Mouse (Mus musculus) embryo, embryonic 10.5 days (tissue): Measurements from ENCODE around the gene Rtf2.
A peak's percentile ranks its signal among the peaks of the same experiment; 100 is the strongest.

ENCODE experiments used
- DNase-seq: peaks from one replicate; pipeline ENCODE4 v3.0.0-alpha.2; 2015; ENCODE audit warnings: low spot score

The Rtf2 gene

DNA sequence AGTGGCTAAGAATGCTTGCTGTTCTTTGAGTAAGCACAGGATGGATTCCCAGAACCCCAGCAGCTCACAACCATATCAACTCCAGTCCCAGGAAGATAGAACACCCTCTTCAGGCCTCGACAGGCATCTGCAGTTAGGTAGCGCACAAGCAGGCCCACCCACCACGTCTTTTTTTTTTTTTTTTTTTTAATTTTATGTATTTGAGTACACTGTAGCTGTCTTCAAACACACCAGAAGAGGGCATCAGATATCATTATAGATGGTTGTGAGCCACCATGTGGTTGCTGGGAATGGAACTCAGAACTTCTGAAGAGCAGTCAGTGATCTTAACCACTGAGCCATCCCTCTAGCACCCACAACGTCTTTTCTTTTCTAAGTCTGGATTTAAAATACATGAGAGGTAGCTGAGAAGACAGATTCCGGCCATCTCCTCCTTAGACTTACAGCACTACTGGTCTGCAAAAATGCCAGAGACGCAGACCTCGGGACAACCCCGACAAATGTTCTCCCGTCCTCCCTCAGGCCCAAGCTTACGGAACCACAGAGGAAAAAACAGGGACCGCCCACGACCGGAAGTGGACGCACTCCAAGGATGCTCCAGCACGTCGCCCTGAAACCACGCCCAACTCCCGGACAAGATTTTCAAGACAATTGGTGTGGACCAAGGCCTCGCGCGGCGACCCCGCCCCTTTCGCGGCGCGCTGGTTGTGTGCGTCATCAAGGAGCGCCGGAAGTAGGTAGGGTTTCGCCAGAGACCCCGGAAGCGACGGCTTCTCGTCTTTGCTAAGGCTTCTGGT, at the start of gene Rtf2:
TSS of gene Rtf2 (plus strand) at position 714 of the 797 bp plus-strand sequence.
- DNase-seq: peak; percentile 99

DNA sequence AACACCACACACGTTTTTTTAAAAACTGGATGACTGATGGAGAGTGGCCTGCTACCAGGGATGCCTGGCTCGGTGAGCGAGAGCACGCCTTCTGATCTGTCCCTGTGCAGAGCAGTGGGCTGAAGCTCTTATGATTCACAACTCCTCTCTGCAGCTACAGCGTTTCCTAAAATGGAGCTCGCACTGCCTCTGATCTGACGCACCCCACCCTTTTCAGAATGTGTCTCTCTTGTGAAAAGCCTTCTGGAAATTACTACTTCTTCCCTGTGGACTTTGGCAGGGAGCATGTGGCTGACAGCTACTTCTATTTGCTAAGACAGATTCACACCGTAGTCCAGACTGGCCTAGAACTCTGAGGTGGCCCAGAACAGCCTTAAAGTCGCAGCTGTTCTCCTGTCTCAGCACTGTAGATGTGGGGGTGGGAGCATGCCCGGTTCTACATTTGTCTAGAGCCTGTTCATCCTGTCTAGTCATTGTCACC, 48.3 kb upstream of the Rtf2 start:
- DNase-seq: no peak

DNA sequence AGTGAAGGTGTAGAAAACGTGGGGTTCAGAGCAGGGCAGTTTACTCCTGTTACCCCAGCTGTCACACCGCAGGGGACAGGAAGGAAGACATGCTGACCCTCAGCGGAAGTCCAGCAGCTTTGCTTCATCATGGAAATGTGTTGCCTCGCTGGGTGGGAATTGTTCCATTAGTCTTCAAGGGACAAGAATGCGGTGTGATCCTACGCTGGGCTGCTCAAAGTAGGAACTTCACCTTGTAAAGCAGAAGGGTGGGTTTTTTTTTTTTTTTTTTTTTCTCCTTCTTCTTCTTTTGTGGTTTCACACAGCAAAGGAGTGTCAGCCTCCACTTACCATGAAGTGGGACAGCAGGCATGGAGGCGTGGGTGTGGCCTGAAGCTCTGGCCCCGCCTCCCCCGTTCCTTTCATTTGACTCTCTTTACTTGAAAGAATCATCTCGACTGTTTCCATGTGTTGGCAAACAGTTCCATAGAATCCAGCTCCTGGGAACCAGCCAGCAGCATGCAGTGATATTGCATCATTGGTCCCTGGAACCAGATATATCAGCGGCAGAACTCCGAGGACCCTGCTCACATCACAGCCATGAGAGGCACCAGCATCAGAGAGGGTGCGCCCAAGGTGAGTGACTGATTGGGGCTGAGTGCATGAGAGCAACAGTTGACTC, 46.8 kb upstream of the Rtf2 start, which contains the start of gene Cass4:
TSS of gene Cass4 (plus strand) at position 404 of the 661 bp plus-strand sequence.
- DNase-seq: no peak

DNA sequence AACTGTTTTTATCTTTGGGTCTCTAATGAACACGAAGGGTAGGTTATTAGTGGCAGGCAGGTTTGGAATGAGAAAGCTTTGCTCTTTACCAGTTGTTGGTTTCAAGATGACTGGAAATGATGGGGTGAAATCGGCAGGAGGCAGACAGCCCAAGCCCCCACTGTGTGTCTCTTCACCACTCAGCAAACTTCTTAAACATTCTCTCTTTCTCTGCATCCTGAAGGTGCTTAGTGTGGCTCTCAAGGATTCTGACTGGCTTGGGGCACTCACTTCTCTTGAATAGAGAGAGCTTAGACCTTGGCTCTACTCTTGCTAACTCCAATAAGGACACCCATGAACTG, 46.3 kb upstream of the Rtf2 start:
- no peak for DNase-seq

DNA sequence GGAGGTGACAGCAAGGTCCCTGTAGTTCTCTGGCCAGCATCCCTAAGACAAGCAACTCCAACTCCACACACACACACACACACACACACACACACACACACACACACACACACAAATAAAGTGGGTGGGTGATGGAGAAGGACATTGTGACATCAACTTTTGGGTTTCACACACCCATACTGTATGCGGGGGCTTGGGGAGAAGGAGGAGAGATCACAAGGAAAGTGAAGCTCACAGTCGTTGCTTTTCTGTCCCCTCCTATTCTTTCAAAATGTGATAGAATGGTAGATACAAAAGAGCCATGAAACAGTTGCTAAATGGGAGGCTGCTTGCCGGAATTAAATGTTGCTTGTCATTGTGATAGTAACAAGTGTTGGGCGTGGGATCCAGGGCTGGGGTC, 45.7 kb upstream of the Rtf2 start:
- DNase-seq: no peak

DNA sequence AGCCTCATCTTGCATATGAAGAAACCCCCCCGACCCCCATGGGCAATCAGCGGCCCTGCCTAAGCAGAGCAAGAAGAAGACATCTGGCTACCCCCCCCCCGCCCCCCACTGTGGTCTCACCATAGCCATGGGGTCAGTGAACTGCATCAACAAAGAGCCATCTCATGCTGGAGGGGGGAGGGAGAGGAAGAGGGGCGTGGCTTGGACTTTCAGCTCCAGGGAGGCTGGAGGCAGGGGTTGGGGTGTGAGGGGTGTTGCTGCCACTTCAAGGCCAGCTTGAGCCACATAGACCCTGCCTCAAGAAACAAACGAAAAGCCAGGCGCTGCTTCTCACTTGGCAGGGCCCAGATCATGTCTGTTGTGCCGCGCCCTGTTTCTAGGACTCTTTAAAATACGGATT, 44.4 kb upstream of the Rtf2 start:
- peak; percentile 37 for DNase-seq

DNA sequence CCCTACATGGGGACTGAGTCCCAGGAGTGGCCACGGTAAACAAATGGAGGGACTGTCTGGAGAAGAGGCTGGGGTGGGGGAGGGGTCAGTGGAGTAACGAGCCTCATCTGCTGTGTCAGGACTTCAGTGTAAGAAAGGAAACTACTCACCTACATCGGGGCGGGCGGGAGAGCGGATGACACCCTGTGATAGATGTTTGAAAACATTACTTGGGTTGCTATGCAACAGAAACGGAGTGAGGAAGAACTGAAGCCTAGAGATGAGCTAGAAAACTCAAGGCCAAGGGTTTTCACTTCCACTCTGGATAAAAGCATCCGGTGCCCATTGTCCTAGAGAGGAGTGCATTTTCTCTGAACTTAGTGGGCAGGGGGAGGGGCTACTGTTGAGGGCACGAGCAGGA, 40.5 kb upstream of the Rtf2 start:
- DNase-seq: peak; percentile 46

DNA sequence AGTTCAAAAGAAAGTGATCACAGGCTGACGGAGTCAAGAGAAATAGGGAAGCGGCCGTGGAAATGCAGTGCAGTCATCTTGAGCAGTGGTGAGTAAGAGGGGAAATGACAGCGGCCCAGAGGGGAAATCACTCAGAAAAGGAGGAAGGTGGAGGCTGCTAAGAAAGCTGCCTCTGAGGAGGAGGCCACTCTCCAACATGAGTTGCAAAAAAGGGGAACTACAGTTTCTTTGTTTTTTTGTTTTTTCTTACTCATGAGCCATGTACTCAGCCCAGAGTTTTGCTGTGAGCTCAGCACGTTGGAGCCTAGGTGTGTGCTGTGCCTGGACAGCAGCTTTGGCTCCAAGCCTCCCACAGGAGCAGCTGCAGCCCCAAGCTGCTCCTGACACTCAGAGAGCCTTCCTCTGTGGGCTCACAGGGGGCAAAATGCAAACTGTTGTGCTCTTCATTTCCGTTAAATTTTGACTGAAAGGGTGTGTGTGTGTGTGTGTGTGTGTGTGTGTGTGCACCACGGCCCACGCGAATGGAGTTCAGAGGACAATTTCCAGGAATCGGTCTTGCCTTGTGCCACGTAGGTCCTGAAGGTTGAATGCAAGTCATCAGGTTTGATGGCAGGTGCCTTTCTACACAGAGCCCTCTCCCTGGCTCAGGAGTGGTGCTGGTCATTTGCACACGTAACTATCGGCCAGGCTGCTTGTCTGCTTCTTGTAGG, 39.1 kb upstream of the Rtf2 start:
- DNase-seq: no peak

DNA sequence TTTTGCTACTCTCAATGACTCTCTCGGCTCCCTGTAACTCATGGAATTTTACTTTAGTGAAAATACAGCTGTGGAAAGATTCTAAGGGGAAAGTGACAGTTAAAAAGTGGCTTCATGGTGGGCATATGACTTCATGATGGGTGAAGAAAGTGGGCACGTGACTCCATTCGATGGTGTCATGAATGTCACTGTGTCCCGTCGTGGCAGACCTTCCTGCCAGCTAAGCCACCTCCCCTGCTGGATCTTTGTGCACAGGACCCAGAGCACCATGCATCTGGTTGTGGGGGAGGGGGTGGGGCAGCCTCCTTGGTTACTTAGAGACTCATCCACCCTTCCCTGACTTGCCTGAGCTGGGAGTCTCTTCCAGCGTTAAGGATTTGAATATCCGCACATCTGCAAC, 36.1 kb upstream of the Rtf2 start:
- DNase-seq: no peak

DNA sequence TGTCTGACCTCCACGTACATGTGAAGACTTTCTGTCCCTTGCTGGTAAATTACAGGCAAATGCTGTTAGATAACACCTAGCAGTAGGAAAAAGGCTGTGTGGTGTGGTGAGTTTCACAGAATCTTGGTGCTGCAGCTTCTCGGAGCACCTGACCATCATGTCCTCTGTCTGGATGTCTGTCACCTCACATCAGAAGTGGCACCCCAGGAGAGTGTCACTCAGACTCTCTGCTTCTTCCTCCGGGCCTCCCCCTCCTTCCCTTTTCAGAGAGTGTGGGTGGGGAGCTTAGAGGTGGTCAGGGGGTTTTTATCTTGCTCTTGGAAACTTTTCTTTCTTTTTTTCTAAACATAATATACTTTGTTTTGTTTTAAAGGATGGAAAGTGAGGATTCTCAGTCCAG, 35.3 kb upstream of the Rtf2 start:
- no peak for DNase-seq

DNA sequence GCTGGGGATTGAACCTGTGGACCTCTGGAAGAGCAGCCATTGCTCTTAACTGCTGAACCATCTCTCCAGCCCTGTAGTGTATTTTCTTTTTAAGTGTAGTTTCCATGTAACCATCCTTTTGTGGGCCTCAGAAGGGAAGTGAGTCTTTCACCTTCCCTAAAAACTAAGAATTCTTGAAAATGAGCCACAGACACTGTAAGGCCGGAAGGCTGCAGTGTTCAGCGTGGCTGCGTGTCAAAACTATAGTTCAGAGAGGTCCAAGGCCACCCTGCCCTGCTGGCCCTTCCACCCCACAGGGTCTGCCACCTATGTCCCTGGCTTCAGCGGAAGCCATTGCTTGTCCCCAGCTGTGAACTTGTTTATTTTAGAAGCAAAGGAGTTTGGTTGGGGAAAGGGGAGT, 34.2 kb upstream of the Rtf2 start:
- no peak for DNase-seq

DNA sequence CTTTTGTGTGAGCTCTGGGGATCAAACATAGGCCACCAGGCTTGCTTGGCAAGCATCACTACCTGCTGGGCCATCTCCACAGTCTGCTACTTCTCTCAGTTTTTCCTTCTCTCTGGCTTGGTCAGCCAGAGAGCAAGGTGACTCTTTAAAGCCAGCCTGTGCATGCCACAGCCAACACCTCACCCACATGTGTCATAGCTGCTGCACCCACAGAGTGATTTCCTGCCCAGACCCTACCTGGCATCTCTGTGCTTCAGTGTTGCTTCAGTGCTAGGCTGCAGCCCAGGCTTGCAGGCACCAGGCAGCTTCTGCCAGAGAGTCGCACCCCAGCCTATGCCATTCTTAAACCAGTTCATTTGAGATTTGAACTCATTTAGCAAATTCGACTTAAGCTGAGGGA, 32.9 kb upstream of the Rtf2 start:
- no peak for DNase-seq

DNA sequence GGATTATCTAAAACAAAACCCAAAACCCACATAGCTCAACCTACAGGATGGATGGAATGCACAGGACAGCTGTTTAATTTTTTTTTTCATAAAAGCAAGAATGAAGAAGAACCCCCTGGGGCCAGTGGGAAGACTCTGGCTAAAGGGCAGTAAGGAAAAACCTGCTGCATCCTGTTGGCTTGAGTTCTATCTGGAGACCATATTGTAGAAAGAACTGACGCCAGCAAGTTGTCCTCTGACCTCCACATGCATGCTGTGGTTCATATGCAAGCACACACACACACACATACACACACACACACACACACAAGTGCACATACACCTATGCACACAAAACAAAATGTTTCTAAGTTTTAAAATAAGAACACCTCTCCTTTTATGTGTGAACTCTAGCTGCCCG, 29.7 kb upstream of the Rtf2 start:
- DNase-seq: no peak

DNA sequence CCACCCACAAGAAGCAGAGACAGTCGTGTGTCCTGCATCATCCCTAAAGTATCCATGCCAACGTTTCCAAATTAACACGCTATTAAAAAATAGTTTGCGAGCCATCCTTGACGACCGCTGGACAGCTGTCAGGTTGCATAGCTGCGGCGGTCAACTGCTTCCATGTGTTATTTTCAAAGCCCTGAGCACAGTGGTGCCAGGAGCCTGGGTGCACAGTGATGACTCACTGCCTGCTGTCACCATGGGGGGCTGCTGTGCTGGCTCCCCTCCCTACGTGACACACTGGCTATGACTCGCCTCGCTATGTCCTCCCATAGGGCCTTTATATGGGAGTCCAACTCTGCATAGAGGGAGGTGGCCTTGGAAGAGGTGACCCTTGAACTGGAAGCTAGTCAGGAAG, 29.3 kb upstream of the Rtf2 start:
- no peak for DNase-seq

DNA sequence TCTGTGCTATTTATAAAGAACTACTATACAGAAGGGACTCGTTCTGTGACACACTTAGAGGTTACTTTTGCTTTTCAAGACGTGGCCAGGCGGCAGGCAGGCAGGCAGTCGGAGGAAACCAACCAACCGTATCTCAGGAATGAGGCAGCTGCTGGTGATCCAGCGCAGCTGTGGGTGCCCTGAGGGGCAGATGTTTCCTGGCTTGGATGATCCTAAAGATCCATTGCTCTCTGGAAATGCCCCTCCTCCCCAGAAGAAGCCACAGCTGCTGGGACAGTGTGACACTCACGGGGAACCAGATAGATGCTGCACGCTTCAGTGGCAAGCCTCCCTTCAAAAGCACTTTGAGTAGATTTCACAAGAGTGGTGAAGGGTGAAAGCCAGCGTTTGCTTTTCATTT, 27.9 kb upstream of the Rtf2 start:
- DNase-seq: peak; percentile 65

DNA sequence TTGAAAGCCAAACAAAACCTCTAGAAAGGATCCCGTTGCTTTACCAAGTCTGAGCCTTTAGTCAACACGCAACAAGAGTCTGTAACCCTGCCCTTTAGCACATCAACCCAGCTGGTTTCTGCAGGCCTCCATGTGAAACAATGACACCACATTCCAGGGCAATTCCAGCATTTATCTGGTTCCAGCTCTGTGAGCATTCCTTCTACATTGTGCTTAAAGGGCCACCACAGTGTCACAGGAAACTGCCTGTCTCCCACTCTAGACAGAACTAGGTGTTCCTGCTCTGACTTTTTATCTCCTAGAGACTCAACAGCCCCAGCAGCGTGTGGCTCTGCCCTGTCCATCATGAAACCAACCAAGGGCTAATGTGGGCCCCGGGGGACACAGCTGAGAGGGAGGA, 27.1 kb upstream of the Rtf2 start:
- peak; percentile 42 for DNase-seq

DNA sequence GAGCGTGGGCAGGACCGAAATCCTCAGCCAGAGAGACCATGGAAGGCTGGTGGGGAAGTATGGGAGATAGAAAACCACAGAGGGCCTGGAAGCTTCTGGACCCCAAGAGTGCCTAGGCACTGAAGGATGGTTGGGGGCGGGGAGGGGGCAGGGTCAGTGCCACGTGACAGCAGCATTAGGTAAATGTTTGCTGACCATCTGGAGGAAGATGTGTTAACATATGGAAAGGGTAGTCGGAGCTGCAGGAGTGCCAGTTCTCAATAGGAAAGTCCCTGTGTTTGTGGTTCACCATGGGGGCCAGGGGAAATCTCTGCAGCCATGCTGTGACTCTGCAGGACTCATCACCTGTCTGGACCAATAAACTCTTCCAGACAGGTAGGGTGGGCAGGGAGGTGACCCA, 26.5 kb upstream of the Rtf2 start:
- no peak for DNase-seq

DNA sequence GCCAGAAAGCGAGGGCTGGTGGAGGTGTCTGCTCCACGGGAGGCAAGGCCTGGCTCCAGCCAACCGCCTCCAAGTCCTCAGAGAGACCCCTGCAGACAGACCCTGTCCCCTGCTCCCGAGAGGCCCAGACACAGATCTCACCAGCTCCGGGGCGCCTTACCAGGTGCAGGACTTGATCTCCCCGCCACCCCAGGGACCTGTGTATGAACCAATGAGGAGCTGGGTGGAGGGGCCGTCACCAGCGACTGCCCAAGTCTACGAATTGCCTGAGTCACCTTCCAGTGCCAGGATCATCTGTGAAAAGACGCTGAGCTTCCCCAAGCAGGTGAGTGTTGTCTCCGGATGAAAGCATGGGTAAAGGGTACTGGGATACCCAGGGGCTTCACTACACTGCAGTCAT, 24.1 kb upstream of the Rtf2 start:
- DNase-seq: no peak

DNA sequence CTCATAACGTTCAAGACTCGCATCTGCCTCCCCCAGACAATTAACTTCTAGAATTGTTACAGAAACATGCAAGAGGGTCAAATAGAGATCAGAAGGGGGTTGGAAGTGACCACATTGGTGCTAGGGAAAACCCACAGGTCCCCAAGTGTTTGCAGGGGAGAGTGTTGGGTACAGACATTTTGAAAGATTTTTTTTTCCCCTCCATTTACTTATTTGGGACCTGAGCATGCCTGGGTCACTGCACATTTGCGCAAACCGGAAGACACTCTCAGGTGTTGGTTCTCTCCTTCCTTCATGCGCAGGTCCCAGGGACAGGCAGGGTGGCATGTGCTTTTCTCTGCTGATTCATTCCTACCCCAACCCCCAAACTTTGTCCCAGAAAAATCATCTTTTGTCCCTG, 23.5 kb upstream of the Rtf2 start:
- DNase-seq: no peak

DNA sequence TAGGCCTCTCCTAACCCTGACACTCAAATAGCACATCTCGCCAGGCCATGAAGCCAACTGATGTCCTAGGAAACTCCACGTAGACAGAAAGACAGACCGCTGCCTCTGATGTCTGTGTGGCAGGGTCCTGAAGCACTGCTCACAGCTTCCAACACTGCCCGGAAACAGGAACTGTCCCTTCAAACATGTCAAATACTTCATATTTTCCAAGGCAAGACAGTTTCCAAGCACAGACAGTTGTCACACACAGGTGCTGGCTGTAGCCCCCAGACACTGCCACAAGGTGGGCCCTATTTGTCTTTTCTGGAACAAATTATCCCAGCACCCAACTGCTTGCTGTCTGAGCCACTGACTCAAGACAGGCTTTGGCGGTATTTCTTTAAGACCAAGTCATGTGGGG, 22.1 kb upstream of the Rtf2 start:
- no peak for DNase-seq

DNA sequence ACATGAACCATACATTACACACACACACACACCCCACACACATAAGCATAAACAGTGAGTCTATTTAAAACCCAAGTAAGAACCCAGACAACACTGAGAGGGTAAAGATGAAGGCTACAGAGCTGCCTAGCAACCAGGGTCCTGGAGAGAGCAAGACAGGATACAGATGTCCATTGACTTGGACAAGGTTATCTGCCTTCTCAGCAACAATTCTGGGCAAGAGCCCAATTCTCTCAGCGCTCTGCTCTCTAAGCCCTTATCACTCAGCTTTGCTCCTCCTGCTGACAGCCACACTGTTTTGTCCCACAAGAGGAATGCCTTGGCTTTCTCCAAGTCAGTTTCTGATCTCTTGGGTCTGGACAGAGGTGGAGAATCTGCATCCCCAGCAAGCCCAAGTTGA, 9.7 kb upstream of the Rtf2 start:
- DNase-seq: no peak

DNA sequence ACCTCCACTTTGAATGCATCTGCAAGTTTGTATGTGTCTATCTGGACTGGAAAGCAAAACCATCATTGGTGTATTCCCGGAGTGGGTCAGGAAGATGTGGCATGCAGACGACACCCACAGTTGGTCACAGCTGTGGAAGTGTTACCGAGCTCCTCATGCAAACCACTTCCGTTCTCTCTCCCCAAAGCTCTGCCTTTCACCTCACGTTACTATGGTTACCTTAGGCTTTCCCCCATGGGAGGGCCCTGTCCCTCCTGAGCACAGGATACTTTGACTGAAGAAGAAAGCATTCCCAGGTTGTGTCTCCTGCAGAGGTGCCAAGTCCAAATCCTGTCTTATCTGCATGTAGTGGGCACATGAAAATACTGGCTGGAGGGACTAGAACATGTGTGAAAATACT, 6.6 kb upstream of the Rtf2 start:
- DNase-seq: no peak

DNA sequence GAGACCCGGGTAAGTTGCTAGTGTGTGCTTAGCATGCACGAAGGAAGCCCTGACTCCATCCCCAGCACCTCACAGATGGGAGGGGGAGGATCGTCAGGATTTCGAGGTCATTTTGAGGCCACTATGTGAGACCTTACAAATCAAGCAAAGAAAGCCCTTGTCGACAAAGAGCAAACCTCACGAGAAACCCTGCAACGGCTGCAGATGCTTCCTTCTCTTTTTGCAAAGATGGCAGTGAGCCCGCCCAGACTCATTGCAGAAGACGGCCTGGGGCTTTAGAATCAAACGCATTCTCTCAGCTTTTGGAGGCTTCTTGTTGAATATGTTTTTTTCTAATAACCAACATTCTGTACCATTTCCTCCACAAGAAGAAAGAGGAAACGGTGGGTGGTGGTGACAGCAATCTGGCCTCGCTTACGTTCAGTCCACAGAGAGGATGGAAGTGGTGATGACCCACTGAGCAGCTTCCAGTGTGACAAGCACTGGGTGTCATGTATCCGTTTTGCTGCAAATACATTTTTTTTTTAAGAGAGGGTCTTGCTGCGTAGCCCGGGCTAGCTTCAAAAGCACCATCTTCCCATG, 2.9 kb upstream of the Rtf2 start:
- DNase-seq: no peak
